Mouse (Mus musculus) spleen, postnatal 36 days (tissue): Measurements from ENCODE around the gene Ass1.

Experiments
- DNase-seq, 2 experiments: peaks; one replicate each; pipeline ENCODE4 v3.0.0; 2022; ENCODE audit warnings: low spot score in 2 of 2, mixed read lengths in 1 of 2

The Ass1 gene

DNA sequence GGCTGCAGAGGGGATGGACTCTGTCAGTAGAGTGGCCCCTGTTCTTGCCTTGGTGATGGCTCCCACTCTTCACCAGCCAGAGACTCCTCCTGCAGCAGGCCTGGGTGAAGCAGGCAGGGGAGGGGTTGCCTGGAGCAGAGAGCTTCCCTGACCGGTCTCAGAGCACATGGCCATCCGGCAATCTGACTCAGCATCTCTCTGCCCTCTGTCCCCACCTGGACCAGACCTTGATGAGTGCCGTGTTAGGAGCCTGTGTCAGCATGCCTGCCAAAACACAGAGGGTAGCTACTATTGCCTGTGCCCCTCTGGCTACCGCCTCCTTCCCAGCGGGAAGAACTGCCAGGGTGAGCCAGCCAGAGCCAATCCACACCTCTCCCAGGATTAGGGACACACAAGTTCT, 11.5 kb upstream of the Ass1 start:
- DNase-seq, result no peak

DNA sequence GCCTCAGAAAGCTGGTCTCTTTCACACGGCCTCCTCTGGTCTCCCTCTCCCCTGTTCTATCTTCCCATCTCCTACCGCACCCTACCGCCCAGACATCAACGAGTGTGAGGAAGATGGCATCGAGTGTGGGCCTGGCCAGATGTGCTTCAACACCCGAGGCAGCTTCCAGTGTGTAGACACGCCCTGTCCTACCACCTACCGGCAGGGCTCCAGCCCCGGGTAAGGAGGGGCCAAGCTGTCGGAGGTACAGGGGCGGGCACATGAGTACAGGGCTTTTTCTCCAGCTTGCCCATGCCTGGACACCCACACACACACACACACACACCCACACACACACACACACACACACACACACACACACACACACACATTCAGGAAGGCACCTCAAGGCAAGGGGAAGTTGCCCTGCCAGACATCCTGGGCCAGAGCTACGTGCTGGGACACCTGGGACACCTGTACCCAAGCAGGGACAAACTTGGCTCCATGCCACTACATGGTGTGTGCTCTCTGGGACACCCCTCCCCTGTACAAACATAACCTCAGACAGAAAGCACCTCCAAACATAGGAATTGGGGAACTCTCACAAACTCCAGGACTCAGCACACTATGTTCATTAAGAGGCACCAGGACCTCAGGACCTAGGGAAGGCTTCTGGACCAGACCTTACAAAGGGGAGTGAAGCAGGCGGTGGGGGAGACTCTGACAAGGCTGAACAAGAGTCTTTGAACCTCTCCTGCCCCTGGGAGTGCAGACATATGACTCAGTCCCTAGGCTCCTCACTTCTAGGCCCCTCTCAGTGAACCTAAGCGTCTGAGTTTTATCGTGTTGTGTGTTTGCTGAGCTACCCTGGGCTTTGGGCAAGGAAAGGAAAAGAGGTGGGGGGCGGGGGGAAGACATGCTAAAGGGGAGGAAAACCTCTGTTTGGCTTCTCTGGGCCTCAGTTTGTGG, 10.7 kb upstream of the Ass1 start:
- peak; percentile 19 to 20 for DNase-seq

DNA sequence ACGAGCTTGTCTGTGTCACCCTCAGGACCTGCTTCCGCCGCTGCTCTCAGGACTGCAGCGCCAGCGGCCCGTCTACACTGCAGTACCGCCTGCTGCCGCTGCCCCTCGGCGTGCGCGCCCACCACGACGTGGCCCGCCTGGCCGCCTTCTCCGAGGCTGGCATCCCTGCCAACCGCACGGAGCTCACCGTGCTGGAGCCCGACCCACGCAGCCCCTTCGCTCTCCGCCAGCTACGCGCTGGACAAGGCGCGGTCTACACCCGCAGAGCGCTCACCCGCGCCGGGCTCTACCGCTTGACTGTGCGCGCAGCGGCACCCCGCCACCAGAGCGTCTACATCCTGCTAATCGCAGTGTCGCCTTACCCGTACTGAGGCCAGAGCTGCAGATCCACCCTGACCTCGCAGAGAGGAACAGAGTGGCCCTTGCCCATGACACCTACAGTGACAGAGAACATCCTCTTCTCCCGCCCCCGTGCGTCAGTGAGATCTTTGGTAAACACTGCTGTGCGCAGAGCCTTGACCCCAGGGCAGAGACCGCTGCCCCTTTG, 9.9 kb upstream of the Ass1 start:
- peak; percentile 34 to 52 for DNase-seq

DNA sequence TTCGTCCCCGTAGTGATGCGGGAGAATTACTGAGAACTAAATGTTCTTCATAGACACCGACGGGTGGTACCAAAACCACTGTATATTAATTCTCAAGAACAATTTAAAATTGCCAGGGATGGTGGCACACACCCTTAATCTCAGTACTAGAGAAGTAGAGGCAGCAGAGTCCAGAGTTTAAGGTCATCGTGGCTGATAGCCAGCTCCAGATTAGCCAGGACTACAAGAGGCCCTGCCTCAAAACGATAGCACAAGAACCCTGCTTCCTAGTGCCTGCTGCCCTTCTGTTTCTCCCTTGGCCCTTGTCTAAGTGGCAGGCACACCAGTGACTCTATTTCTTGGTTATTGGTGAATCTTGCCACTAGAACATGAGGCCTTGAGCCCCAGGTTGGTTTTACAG, 9.1 kb upstream of the Ass1 start:
- no peak for DNase-seq

DNA sequence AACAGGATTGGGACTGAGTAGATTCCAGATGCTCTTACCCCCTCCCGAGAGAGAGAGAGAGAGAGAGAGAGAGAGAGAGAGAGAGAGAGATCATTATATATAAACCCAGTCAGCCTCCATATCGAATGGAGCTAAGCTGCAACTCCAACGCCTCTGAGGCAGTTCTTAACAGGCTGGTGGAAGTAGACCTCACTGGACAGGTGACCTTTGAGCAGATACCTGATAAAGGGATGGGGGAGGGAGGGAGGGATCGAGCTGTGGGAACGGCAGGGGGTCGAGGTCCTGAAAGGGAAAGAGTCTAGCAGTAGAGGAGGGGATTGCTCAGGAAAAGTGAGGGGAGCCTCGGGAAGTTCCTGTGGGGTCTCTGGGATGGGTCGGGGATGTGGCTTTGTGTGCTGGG, 8.0 kb upstream of the Ass1 start:
- no peak for DNase-seq

DNA sequence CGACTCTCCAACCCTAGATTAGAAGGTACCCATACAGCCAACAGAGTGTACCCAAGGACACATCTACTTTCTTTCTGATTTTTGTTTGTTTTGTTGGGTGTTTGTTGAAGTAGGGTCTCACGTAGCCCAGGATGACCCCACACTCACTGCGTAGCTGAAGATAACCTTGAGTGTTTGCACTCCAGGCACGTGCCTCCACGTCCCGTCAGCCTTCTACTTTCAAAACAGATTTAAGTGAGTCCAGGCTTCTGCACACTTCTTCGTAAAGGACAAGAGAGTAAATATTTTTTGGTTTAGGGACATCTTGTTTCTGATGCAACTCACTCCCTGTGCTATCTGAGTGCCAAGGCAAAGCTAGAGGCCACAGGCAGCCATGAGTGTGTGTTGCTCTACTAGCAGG, 6.8 kb upstream of the Ass1 start:
- no peak for DNase-seq

DNA sequence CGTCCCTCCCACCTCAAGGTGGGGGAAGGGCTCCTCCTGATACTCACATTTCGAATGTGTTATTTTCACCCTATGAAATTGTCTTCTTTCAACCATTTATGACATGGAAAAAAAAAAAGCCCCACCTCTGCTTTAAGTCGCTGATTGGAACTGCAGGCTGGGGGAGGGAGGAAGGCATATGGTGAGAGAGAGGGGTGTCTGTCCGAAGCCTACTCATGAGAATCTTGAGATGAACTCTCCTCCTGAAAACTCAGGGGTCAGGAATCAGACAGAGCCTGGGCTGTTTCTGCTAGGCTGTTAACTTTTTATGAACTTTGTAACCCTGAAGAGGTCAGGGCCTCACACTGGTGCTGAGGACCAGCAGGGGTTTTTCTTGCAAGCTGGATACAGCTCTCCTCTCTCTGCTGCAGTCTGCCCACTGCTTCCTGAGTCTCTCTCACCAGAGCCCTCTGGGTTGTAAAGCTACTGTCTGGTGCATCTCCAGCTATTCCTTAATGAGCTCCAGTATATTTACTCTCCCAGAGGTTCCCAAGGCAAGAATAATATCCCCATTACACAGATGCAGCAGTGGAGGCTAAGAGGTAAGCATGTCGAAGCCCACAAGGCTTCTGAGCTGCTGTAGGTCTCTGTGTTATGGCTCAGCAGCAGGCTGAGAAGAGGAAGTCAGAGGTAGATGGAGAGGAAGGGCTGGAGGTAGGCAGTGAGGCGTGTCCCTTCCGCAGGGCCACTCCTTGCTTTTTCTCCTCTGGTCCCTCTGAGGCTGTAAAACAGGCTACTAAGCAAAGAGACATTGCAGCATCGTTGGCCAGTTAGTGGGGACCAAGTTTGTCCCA, 6.1 kb upstream of the Ass1 start:
- peak; percentile 25 to 26 for DNase-seq

DNA sequence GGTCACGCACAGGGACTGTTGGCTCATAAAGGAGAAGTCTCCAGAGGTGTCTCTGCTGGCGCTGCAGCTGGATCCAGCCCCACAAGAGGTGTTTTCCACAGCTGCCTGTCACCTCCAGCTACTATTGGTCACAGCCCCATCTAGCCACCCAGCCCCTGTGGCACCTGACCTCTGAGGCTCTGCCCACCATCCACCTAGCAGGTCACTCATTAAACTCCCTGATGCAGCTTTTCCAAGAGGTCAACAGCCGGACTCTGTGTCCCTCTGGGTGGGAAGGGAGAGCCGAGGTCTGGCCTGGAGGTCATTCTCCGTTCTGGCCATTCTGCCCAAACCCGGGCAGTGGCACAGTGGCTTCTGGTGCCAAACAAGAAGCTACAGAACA, 5.5 kb upstream of the Ass1 start:
- DNase-seq, result no peak

DNA sequence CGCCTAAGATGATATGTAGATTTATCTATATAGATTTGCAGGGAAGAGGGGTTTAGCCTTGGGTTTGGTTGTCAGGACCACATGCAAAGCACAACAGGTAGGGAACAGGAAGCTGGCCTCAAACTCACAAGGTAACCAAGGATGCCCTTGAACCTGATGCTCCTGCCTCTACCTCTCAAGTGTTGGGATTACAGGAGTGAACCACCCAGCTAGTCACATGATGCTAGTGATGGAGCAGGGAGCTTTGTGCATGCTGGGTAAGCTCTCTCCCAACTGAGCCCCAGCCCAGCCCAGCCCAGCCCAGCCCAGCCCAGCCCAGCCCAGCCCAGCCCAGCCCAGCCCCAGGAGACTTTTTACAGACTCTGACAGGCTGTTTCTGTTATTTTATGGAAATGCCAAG, 2.5 kb upstream of the Ass1 start:
- DNase-seq, result no peak

DNA sequence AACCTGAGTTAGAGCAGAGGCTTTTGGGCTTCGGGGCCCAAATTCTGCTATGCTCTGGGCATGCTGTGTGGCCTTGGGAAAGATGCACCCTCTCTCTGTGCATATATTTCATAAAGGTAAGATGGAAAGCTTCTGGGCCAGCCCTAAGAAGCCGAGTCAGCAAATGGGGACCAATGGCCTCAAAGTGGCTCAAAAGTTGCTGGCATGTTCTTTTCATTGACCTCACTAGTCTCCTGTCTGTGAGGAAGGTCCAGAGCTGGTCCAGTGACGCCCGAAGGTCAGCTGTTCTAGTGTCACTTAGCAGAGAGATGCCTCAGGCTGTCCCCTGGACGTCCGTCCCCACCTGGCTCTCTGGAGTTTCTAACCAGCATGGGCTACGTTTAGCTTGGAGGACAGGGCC, 1.1 kb upstream of the Ass1 start:
- DNase-seq, result no peak

DNA sequence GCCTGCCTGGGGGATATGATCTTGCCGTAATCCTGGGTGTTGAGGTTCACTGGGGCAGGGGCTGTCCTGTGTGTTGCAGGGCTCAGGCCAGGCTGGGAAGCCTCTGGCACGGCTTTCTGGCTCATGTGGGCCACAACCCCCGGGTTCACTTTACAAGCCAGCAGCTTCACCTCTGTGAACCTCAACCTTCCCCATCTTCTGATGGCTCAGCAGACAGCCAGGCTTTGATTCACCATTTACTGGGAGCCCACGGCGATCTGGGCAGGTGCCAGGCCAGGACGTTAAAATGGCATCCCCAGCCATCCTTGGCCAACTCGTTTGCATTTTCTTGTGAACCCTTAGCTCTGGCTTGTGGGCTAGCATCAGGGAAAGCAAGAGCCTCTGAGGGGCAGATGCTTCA, 527 bp upstream of the Ass1 start:
- no peak for DNase-seq

DNA sequence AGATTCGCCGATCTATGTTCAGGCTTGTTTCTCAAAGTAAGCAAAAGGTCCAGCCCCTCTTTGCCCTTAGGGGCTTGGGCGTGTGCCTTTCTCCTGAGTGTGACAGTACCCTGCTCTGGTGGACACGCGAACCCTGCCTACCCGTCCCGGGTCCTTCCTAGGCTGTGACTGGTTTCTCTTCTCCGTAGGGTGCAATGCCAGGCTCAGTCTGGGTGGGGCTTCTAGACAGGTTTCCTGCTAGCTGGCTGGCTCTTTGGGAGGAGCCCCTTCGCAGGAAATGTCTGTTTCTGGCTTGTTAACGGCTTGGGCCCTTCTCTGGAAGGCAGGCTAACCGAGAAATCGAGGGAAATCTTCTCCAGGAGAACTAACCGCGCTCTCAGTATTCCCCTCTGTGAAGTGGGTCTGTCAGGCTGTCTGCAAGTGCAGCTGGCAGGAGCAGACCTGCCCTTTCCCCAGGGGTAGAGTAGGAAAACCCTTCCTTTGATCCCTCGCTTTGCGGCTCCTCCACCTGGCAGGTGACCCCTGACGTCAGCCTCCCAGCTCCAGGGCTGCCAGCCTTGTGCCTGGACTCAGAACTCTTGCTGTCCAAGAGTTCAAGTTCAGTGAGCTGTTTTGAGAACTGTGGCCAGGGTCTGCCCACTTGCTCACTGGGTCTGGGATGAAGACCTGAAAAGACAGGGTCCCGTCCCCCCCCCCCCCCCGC, 827 bp downstream of the Ass1 start:
- DNase-seq, result peak; percentile 30 to 41

DNA sequence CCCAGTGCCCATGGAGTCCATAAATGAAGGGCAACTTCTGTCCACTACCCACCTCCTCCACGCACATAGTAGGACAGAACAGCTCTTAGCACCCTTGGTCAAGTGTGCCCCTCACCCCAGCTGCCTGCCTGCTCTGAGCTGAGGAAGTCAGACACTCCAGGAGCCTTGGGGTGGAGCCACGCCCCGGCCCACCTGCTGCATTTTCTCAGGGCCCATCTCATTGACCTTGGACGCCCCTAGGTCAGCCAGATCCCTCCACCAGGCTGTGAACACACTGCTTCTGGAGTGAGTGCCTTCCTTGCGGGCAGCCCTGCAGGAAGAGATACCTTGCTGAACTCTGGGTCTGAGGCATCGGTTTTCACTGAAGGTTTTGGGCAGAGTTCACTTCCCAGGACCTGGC, 1.6 kb downstream of the Ass1 start:
- DNase-seq, result no peak

DNA sequence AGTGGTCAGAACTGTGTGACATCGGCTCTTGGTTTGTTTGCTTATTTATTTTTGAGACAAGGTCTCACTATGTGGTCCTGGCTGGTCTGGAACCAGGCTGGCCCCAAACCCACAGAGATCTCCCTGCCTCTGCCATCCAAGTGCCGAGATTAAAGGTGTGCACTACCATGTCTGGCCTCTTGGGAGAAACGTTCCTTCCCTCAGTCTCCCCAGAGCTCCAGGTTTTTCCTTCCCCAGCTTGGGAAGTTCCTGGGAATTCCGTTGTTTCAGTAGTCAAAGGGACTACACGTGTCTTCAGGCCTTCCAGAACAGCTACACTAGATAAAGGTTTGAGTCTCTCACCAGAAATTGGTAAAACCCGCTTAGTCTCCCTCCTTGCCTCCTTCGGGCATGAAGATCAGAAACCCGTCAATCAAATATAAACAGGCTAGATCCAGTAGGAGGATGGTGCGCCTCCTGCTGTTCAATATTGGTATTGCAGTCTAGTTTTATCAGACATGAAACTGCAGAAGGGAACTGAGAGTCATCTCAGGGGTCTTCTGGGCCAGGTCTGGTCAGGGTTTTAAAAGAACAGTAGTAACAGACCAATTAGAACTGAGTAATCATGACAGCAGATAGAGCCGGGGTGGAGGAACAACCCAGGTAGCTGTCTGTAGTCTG, 2.5 kb downstream of the Ass1 start:
- peak; percentile 61 to 72 for DNase-seq

DNA sequence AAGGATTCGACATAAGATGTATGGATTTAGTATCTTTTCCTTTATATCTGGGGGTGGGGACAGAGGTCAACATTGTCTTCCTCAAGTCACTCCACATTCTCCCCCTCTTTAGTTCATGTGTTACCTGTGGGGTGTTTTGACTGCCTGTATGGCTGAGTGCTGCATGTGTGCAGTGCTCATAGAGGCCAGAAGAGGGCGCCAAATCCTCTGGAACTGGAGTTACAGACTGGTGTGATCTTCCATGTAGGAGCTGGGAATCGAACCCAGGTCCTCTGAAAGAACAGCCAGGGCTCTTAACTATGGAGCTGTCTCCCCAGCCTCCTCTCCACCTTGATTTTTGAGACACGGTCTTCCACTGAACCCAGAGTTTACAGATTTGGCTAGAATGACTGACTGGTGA, 3.9 kb downstream of the Ass1 start:
- no peak for DNase-seq

DNA sequence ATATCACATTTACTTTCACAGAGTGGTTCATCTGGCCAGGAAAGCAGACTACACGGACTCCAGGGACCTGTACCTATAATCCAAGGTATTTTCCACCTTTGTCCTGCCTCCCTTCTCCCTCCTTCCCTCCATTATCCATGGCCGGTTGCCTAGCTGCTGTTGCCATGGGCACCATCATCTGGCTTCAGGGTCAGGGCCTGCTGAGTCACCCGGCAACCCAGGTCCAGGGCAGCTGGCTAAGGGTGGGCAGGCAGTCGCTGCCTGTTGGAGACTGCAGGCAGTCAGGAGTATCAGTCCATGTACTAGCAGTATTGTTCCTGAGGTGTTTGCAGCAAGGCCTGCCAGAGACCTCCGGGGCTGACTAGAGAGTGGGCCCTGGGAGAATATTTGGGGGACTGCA, 4.7 kb downstream of the Ass1 start:
- DNase-seq, result no peak

DNA sequence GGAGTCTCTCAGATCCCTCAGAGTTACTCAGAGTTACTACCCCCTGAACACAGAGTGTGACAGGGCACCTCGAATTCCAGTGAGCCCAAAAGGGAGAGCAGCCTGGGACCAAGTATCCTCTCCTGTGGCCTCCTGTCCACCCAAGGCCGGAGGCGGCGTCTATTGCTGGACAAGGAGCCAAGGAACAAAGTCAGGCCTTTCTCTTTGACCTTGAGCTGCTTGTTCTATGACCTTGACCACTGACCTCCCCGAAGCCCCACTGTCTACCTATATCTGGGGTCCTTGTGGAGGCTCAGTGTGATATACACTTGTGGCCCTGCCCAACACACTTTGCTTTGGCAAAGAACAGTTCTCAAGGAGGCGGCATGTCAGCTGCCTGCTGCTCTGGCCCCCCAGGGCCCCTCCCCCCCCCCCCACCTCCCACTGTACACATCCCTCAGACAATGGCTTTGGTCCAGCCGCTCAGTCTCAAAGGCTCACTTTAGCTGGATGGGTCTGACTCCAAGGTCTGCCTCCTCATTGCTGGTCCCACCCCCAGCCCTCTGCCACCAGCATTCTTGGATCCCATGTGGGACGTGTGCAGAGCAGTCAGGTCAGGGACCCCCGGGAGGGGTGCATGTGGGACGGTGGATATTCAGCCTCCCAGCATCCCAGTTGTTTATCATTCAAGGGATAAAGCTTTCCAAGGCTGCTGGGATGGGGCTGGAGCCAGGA, 6.3 kb downstream of the Ass1 start:
- DNase-seq, result no peak

DNA sequence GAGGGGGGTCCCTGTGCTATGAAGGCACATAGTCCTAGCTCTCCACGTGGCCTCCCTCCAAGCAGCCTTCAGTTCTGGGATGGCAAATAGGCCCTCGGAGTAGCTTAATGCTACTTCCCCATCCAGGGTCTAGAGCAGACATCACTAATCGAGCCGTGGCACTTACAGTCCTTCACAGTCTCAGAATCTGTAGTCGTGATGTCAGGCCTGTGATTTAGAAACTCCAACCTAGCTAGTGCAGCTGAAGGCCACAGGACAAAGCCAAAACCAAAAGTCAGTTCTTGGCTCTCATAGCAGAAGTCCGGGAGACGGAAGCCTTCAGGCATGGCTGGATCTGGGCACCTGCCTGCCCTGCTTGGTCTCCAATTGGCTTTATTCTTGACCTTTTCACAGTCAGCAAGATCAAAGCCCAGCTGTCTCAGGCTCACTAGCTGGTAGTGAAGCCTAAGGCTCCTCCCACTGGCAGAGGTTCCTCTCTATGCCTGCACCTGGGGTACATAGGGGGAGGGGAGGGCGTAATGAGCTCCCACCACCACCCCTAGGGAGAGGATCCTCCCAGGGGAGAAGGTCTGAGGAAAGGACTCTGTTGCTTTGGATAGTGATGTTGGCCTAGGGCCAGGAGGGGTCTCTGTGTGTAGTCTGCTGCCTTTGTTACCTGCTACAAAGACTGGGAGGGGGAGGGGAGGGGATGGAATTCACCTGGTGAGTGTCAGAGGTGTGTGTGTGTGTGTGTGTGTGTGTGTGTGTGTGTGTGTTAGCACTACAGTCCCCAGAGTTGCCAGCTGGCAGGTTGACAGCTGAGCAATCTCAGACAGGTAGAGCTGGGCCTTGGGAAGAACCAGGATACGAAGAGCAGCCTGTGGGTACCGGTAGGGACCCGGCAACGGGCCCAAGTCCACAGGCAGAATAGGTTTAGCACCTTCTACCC, 7.5 kb downstream of the Ass1 start:
- DNase-seq, result peak in 1 of 2 experiments; percentile 32

DNA sequence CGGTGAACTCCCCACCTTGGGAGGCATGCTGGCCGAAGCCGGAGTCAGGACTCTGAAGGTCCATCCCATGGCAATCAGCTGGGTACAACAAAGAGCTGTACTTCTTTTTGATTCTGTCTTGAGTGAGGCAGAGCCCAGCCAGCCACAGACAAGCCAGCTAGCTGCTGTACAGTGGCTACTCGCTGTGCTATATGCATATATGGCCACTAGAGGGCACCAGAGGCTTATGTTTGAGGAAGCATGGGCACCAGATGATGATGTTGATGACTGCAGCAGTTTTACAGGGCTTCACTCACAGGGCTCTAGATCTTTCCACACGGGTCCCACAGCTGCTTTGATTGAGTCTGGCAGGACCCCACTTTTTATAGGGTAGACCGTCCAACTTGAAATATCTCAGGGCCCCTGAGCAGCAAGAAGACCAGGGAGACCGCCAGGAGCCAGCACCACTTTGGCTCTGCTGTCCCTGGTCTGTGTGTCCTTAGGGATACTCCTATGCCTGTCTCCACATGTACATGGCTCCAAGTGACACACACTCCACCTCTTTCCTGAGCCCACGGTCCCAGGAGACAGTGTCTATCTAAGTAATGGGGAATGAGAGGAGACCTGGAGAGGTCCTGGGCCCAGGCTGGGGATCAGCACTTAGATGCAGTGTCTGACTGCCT, 13.0 kb downstream of the Ass1 start:
- DNase-seq, result peak; percentile 66 to 75
